Mouse (Mus musculus): ENCODE measurements around the gene Ap4b1. TPM values are rescaled to one million over a fixed set of nuclear protein-coding genes. Genes with fewer than 3 reads are reported as not detected.
"Not testable (repeated sequence)": the region's sequence is repeated elsewhere in the genome, so short reads cannot be mapped to it uniquely, and the experiment has no call there.

The Ap4b1 gene
- polyA plus RNA-seq, 1 experiment from 2014 or later, result 21.8 TPM

- H3K4me2 ChIP-seq (replicated peaks), result no peak overlapping the region
- H3K9ac ChIP-seq (replicated peaks), result no peak overlapping the region
- H3K27ac ChIP-seq (replicated peaks), result no peak overlapping the region
- ATAC-seq (ENCODE audit: low FRiP score, low read depth), result no peak
- no peaks in the 10 kb centered on the region for H3K9me3 ChIP-seq
- H3K27me3 ChIP-seq, result no peaks in the 10 kb centered on the region
- H3K4me3 ChIP-seq, result no peak overlapping the region
- WGBS, result 94% methylated on average over 4 of the region's 4 CpGs
- H3K36me3 ChIP-seq, result no peaks in the 10 kb centered on the region
- 0 out of 2 replicates have a peak, but pooled peaks cover 2% of the 10 kb centered on the region for H3K4me1 ChIP-seq
These were observed 26.3 kb upstream of the Ap4b1 start for GRCm38 (mm10) chr3:103782844-103783609.

- H3K27me3 ChIP-seq, result no peaks in the 10 kb centered on the region
- no peak overlapping the region for H3K4me3 ChIP-seq
- WGBS, result 68% methylated on average over 7 of the region's 7 CpGs
- H3K9ac ChIP-seq (replicated peaks), result no peak overlapping the region
- no peak for ATAC-seq (ENCODE audit: low FRiP score, low read depth)
- H3K36me3 ChIP-seq, result no peaks in the 10 kb centered on the region
- peaks cover 19% of the 10 kb centered on the region for H3K4me1 ChIP-seq
- H3K4me2 ChIP-seq (replicated peaks), result no peak overlapping the region
- no peaks in the 10 kb centered on the region for H3K9me3 ChIP-seq
- no peak overlapping the region for H3K27ac ChIP-seq (replicated peaks)
These were observed 22.1 kb upstream of the Ap4b1 start for GRCm38 (mm10) chr3:103787225-103787624.

GRCm38 (mm10) chr3:103789096-103789495 is 20.2 kb upstream of the Ap4b1 start:
- no peaks in the 10 kb centered on the region for H3K27me3 ChIP-seq
- 86% methylated on average over 7 of the region's 7 CpGs for WGBS
- peaks cover 19% of the 10 kb centered on the region for H3K4me1 ChIP-seq
- H3K4me2 ChIP-seq (replicated peaks), result peak overlapping the region; percentile 88
- H3K4me3 ChIP-seq, result no peak overlapping the region
- no peak overlapping the region for H3K9ac ChIP-seq (replicated peaks)
- ATAC-seq (ENCODE audit: low FRiP score, low read depth), result no peak
- no peak overlapping the region for H3K27ac ChIP-seq (replicated peaks)
- H3K36me3 ChIP-seq, result no peaks in the 10 kb centered on the region
- H3K9me3 ChIP-seq, result no peaks in the 10 kb centered on the region

DNA sequence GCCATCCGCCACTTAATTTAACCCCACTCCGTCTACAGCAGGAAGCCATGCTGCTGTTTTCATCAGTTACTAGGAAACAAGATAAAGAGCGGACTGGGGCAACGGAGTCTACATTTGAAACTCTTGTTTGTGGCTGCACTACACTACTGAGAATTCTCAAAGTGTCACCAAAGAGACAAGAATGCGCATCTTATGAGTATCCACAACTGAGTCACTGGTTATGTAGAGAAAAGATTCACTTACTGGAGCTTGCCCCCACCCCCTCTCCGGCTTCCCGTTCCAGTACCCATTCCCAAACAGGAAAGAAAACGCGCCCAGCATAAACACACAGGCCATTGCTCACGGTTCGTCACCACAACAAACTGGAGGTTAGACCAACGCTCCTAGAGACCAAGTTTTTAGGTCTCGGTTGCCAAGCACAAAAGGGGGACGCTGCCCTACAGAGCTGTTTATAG is 19.4 kb upstream of the Ap4b1 start:
- peaks cover 19% of the 10 kb centered on the region for H3K4me1 ChIP-seq
- no peaks in the 10 kb centered on the region for H3K36me3 ChIP-seq
- H3K9ac ChIP-seq (replicated peaks), result peak overlapping the region; percentile 96
- peak overlapping the region; percentile 88 for H3K4me2 ChIP-seq (replicated peaks)
- WGBS, result 2% methylated on average over 14 of the region's 14 CpGs
- H3K4me3 ChIP-seq, result peak overlapping the region; percentile 97
- no peaks in the 10 kb centered on the region for H3K27me3 ChIP-seq
- H3K27ac ChIP-seq (replicated peaks), result peak overlapping the region; percentile 87
- no peaks in the 10 kb centered on the region for H3K9me3 ChIP-seq
- ATAC-seq (ENCODE audit: low FRiP score, low read depth), result no peak

- peak overlapping the region; percentile 97 for H3K4me3 ChIP-seq
- H3K27me3 ChIP-seq, result no peaks in the 10 kb centered on the region
- H3K36me3 ChIP-seq, result no peaks in the 10 kb centered on the region
- H3K27ac ChIP-seq (replicated peaks), result peak overlapping the region; percentile 87
- peak; percentile 88 for ATAC-seq (ENCODE audit: low FRiP score, low read depth)
- no peaks in the 10 kb centered on the region for H3K9me3 ChIP-seq
- peaks cover 19% of the 10 kb centered on the region for H3K4me1 ChIP-seq
- H3K4me2 ChIP-seq (replicated peaks), result peak overlapping the region; percentile 88
- WGBS, result under 1% methylated on average over 42 of the region's 61 CpGs
- peak overlapping the region; percentile 96 for H3K9ac ChIP-seq (replicated peaks)
These were observed 18.8 kb upstream of the Ap4b1 start for GRCm38 (mm10) chr3:103790346-103791145.

DNA sequence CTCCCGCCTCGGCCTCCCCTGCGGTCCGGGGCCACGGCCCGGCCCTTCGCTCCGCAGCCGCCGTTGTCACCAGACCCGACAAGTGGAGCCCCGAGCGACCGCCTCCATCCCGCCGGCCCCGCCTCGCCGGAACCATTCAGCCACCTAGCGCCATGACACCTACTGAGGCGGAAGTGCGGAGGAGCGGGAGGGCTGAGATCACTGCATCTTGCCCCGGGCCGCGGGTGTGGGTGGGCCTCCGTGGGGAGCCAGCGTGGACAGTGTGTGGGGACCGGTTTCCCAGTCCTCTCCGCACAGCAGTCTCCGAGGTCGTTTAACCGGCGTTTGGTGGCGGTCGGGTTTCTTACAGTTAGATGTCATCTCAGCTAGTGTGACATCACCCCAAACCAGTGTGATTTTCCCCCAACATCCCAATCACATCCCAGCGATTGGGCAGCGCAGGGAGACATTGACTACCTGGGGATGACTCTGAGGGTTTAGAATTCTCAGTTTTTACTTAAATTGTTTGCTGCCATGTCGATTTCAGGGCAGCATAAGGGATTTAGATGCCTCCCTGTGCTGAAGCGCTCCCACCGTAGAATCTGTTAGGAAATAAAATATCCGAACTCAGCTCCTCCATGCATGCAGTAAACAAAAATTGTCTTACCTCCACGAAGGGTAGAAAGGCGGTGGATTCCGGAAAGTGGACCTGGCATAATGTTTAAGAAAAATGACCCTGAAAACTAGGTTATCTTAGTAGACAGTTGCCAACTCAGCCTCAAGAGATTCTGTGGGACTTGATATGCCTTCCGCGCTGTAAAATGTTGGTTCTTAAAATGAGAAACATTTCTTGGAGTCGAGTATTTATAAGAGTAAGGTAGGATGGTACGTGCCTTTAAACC is 17.9 kb upstream of the Ap4b1 start, which contains the start of gene Hipk1:
Hipk1 (minus strand) TSS at position 334 of the 881 bp plus-strand sequence.
- H3K4me3 ChIP-seq, result peak within 1 kb of the TSS; percentile 97
- H3K9ac ChIP-seq (replicated peaks), result peak within 1 kb of the TSS; percentile 96
- H3K4me2 ChIP-seq (replicated peaks), result peak within 1 kb of the TSS; percentile 88
- no peaks in the 10 kb centered on the region for H3K27me3 ChIP-seq
- peak; percentile 96 for ATAC-seq (ENCODE audit: low FRiP score, low read depth)
- H3K4me1 ChIP-seq, result peaks cover 19% of the 10 kb centered on the region
- H3K9me3 ChIP-seq, result no peaks in the 10 kb centered on the region
- no peaks in the 10 kb centered on the region for H3K36me3 ChIP-seq
- 9% methylated on average over 49 of the region's 49 CpGs for WGBS
- peak within 1 kb of the TSS; percentile 87 for H3K27ac ChIP-seq (replicated peaks)

DNA sequence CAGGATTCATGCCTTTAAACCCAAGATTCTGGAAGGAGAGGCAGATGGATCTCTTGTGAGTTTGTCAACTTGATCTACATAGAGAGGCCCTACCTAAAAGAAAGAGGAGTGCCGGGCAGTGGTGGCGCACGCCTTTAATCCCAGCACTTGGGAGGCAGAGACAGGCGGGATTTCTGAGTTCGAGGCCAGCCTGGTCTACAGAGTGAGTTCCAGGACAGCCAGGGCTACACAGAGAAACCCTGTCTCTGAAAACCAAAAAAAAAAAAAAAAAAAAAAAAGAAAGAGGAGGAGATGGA is 17.3 kb upstream of the Ap4b1 start:
- not testable (repeated sequence) for H3K9ac ChIP-seq (replicated peaks); H3K9me3 ChIP-seq; ATAC-seq (ENCODE audit: low FRiP score, low read depth); H3K4me3 ChIP-seq; H3K27ac ChIP-seq (replicated peaks); H3K36me3 ChIP-seq; H3K27me3 ChIP-seq
- H3K4me2 ChIP-seq (replicated peaks), result peak overlapping the region; percentile 88; the same call in 1 of the 2 replicates
- peaks cover 19% of the 10 kb centered on the region for H3K4me1 ChIP-seq
- WGBS, result 82% methylated on average over 5 of the region's 5 CpGs

GRCm38 (mm10) chr3:103792566-103792965 is 16.8 kb upstream of the Ap4b1 start:
- no peak overlapping the region for H3K27ac ChIP-seq (replicated peaks)
- H3K4me3 ChIP-seq, result no peak overlapping the region
- H3K27me3 ChIP-seq, result no peaks in the 10 kb centered on the region
- H3K9ac ChIP-seq (replicated peaks), result no peak overlapping the region
- 83% methylated on average over 1 of the region's 1 CpGs for WGBS
- no peak overlapping the region for H3K4me2 ChIP-seq (replicated peaks)
- H3K36me3 ChIP-seq, result no peaks in the 10 kb centered on the region
- no peak for ATAC-seq (ENCODE audit: low FRiP score, low read depth)
- H3K4me1 ChIP-seq, result peaks cover 19% of the 10 kb centered on the region
- no peaks in the 10 kb centered on the region for H3K9me3 ChIP-seq

- Histone ChIP-seq H3K27ac (replicated peaks) (no peak overlapping the region), H3K9me3 (no peaks in the 10 kb centered on the region), H3K4me2 (replicated peaks) (no peak overlapping the region), H3K9ac (replicated peaks) (no peak overlapping the region), H3K27me3 (no peaks in the 10 kb centered on the region), H3K4me3 (no peak overlapping the region), H3K4me1 (0 out of 2 replicates have a peak, but pooled peaks cover 3% of the 10 kb centered on the region), H3K36me3 (no peaks in the 10 kb centered on the region)
- WGBS, result 69% methylated on average over 2 of the region's 2 CpGs
- ATAC-seq (ENCODE audit: low FRiP score, low read depth), result no peak
These were observed 12.9 kb upstream of the Ap4b1 start for GRCm38 (mm10) chr3:103796389-103796788.

DNA sequence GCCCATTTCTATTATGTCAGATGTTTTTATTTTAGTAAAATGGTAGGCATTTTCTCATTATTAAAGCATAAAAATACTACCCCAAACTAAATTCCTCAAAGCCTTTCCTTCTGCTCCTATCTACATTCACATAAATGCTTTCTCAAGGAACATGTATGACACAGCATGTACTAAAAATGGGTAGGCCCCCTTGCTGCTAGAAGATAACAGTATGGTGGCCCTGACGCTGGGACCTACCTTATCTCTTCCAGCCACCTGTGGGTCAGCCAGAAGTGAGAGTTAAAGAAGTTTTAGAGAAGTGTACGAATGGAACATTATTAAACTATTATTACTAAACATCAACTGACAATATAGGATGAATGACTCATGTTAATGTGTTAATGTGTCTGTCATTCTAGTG is 9.8 kb upstream of the Ap4b1 start:
- H3K9me3 ChIP-seq, result no peaks in the 10 kb centered on the region
- no peak overlapping the region for H3K9ac ChIP-seq (replicated peaks)
- no peaks in the 10 kb centered on the region for H3K27me3 ChIP-seq
- 87% methylated on average over 2 of the region's 2 CpGs for WGBS
- H3K4me2 ChIP-seq (replicated peaks), result no peak overlapping the region
- H3K4me3 ChIP-seq, result no peak overlapping the region
- H3K27ac ChIP-seq (replicated peaks), result no peak overlapping the region
- no peak for ATAC-seq (ENCODE audit: low FRiP score, low read depth)
- H3K36me3 ChIP-seq, result peaks cover 22% of the 10 kb centered on the region
- H3K4me1 ChIP-seq, result no peaks in the 10 kb centered on the region

- no peaks in the 10 kb centered on the region for H3K9me3 ChIP-seq
- H3K4me1 ChIP-seq, result no peaks in the 10 kb centered on the region
- no peaks in the 10 kb centered on the region for H3K27me3 ChIP-seq
- peaks cover 35% of the 10 kb centered on the region for H3K36me3 ChIP-seq
- no peak overlapping the region for H3K4me2 ChIP-seq (replicated peaks)
- H3K9ac ChIP-seq (replicated peaks), result no peak overlapping the region
- WGBS, result 82% methylated on average over 10 of the region's 10 CpGs
- no peak overlapping the region for H3K4me3 ChIP-seq
- no peak for ATAC-seq (ENCODE audit: low FRiP score, low read depth)
- H3K27ac ChIP-seq (replicated peaks), result no peak overlapping the region
These were observed 7.4 kb upstream of the Ap4b1 start for GRCm38 (mm10) chr3:103801631-103802531.
